Mouse (Mus musculus): ENCODE data around the gene Dtx4. TPM values are rescaled to one million over a fixed set of nuclear protein-coding genes. Genes with fewer than 3 reads are reported as not detected.

Gene Dtx4
- polyA plus RNA-seq, 1 experiment from 2014 or later: 39.8 TPM

- DNase-seq (ENCODE audit: low spot score) (peak; percentile 73), ATAC-seq (replicated peaks; ENCODE audit: low FRiP score) (no peak)
- Histone ChIP-seq H3K4me3 (ENCODE audit: low read depth, low read length) (no peak overlapping the region), H3K9me3 (ENCODE audit: control insufficient read depth, low read length) (no peaks in the 10 kb centered on the region), H3K27ac (ENCODE audit: low read depth, low read length) (no peak overlapping the region), H3K4me1 (replicated peaks; ENCODE audit: control insufficient read depth, insufficient read depth, low read length) (no peaks in the 10 kb centered on the region), H3K27me3 (ENCODE audit: control insufficient read depth, insufficient read depth, low read length) (no peaks in the 10 kb centered on the region), H3K36me3 (ENCODE audit: control insufficient read depth, insufficient read depth, low read length) (peaks cover 10% of the 10 kb centered on the region), H3K4me2 (ENCODE audit: low read depth, low read length, severe bottlenecking) (no peak overlapping the region), H3K9ac (ENCODE audit: low read length) (no peak overlapping the region)
- WGBS: 82% methylated on average over 5 of the region's 5 CpGs
Measured at GRCm38 (mm10) chr19:12467436-12467835, 33.8 kb downstream of the Dtx4 start.

GRCm38 (mm10) chr19:12466204-12466603 lies 35.0 kb downstream of the Dtx4 start:
- Histone ChIP-seq H3K4me3 (ENCODE audit: low read depth, low read length) (no peak overlapping the region), H3K4me2 (ENCODE audit: low read depth, low read length, severe bottlenecking) (no peak overlapping the region), H3K9me3 (ENCODE audit: control insufficient read depth, low read length) (no peaks in the 10 kb centered on the region), H3K4me1 (replicated peaks; ENCODE audit: control insufficient read depth, insufficient read depth, low read length) (no peaks in the 10 kb centered on the region), H3K27me3 (ENCODE audit: control insufficient read depth, insufficient read depth, low read length) (no peaks in the 10 kb centered on the region), H3K27ac (ENCODE audit: low read depth, low read length) (no peak overlapping the region), H3K9ac (ENCODE audit: low read length) (no peak overlapping the region), H3K36me3 (ENCODE audit: control insufficient read depth, insufficient read depth, low read length) (peaks cover 10% of the 10 kb centered on the region)
- ATAC-seq (replicated peaks; ENCODE audit: low FRiP score) (peak; percentile 44), DNase-seq (ENCODE audit: low spot score) (peak; percentile 71)
- WGBS: 30% methylated on average over 7 of the region's 7 CpGs

DNA sequence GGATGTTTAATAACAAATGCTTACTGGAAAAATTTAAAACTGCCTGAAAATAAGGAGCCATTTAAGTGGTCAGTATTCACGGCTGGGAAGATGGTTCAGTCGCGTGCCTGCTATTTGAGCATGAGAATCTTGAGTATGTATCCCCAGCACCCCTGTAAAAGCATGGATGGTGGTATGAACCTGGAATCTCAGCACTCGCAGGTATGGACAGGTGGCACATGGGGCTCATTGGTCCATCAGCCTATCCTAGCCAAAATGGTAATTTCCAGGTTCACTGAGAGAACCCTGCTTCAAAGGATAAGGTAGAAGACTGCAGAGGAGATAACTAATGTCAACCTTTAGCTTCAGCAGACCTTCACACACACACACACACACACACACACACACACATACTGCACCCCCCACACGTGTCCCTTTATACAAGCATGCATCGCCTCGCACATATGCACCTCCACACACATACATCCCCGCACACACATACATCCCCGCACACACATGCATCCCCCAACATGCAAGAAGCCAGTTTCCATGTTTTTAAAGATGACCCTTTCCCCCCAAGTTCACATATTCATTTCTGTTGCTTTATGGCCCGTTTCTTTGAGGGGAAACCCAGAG lies 35.6 kb downstream of the Dtx4 start:
- DNase-seq (ENCODE audit: low spot score): peak; percentile 45
- Histone ChIP-seq H3K4me3 (ENCODE audit: low read depth, low read length) (no peak overlapping the region), H3K27ac (ENCODE audit: low read depth, low read length) (no peak overlapping the region), H3K27me3 (ENCODE audit: control insufficient read depth, insufficient read depth, low read length) (no peaks in the 10 kb centered on the region), H3K9ac (ENCODE audit: low read length) (no peak overlapping the region), H3K4me1 (replicated peaks; ENCODE audit: control insufficient read depth, insufficient read depth, low read length) (no peaks in the 10 kb centered on the region), H3K4me2 (ENCODE audit: low read depth, low read length, severe bottlenecking) (no peak overlapping the region), H3K36me3 (ENCODE audit: control insufficient read depth, insufficient read depth, low read length) (peaks cover 10% of the 10 kb centered on the region), H3K9me3 (ENCODE audit: control insufficient read depth, low read length) (no peaks in the 10 kb centered on the region)
- no peak for ATAC-seq (replicated peaks; ENCODE audit: low FRiP score)
- 93% methylated on average over 10 of the region's 10 CpGs for WGBS

DNA sequence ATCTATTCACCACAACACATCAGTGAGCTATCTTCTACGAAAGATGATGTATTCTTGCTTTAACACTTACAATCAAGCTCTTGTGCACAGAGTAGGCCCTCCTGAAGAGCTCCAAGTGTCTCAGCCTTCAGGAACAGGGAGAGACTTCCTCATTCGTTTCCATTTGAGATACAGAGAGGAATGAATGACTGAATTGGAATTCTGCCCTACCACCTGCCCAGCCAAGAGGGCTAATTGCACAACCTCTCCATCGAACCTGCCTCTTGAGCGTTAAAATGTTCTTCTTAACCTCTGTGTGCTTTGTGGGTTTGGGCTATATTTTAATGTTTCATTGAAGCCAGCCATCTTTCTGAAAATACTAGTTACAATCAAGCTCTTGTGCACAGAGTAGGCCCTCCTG lies 36.6 kb downstream of the Dtx4 start:
- no peaks in the 10 kb centered on the region for H3K27me3 ChIP-seq (ENCODE audit: control insufficient read depth, insufficient read depth, low read length)
- no peak for DNase-seq (ENCODE audit: low spot score)
- H3K36me3 ChIP-seq (ENCODE audit: control insufficient read depth, insufficient read depth, low read length): peaks cover 10% of the 10 kb centered on the region
- H3K4me1 ChIP-seq (replicated peaks; ENCODE audit: control insufficient read depth, insufficient read depth, low read length): no peaks in the 10 kb centered on the region
- ATAC-seq (replicated peaks; ENCODE audit: low FRiP score): no peak
- H3K4me3 ChIP-seq (ENCODE audit: low read depth, low read length): no peak overlapping the region
- 82% methylated on average over 4 of the region's 4 CpGs for WGBS
- no peaks in the 10 kb centered on the region for H3K9me3 ChIP-seq (ENCODE audit: control insufficient read depth, low read length)
- no peak overlapping the region for H3K4me2 ChIP-seq (ENCODE audit: low read depth, low read length, severe bottlenecking)
- no peak overlapping the region for H3K27ac ChIP-seq (ENCODE audit: low read depth, low read length)
- no peak overlapping the region for H3K9ac ChIP-seq (ENCODE audit: low read length)

- ATAC-seq (replicated peaks; ENCODE audit: low FRiP score) (no peak), DNase-seq (ENCODE audit: low spot score) (peak; percentile 14)
- H3K27me3 ChIP-seq (ENCODE audit: control insufficient read depth, insufficient read depth, low read length): no peaks in the 10 kb centered on the region
- H3K4me1 ChIP-seq (replicated peaks; ENCODE audit: control insufficient read depth, insufficient read depth, low read length): no peaks in the 10 kb centered on the region
- no peak overlapping the region for H3K9ac ChIP-seq (ENCODE audit: low read length)
- no peak overlapping the region for H3K27ac ChIP-seq (ENCODE audit: low read depth, low read length)
- H3K36me3 ChIP-seq (ENCODE audit: control insufficient read depth, insufficient read depth, low read length): peaks cover 5% of the 10 kb centered on the region
- H3K9me3 ChIP-seq (ENCODE audit: control insufficient read depth, low read length): no peaks in the 10 kb centered on the region
- no peak overlapping the region for H3K4me3 ChIP-seq (ENCODE audit: low read depth, low read length)
- no peak overlapping the region for H3K4me2 ChIP-seq (ENCODE audit: low read depth, low read length, severe bottlenecking)
- WGBS: 83% methylated on average over 5 of the region's 5 CpGs
Measured at GRCm38 (mm10) chr19:12464127-12464526, 37.1 kb downstream of the Dtx4 start.

DNA sequence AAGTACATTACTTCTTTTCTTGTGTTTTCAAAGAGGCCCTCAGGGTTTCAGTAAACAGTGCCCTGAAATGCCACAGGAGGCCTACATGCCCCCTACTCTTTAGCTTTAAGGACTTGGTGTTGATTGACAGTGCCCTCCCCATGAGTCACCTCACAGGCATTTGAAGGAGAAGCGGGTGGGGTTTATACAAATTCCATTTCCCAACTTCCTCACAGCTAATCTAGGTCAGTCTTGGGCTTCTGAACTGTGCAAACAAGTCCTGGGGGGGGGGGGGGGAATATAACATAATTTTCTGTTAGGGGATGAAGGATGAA lies 37.6 kb downstream of the Dtx4 start:
- no peak overlapping the region for H3K4me2 ChIP-seq (ENCODE audit: low read depth, low read length, severe bottlenecking)
- H3K9ac ChIP-seq (ENCODE audit: low read length): no peak overlapping the region
- H3K27ac ChIP-seq (ENCODE audit: low read depth, low read length): no peak overlapping the region
- H3K9me3 ChIP-seq (ENCODE audit: control insufficient read depth, low read length): no peaks in the 10 kb centered on the region
- peaks cover under 1% of the 10 kb centered on the region for H3K36me3 ChIP-seq (ENCODE audit: control insufficient read depth, insufficient read depth, low read length)
- 18% methylated on average over 1 of the region's 1 CpGs for WGBS
- DNase-seq (ENCODE audit: low spot score): peak; percentile 49
- no peaks in the 10 kb centered on the region for H3K27me3 ChIP-seq (ENCODE audit: control insufficient read depth, insufficient read depth, low read length)
- no peaks in the 10 kb centered on the region for H3K4me1 ChIP-seq (replicated peaks; ENCODE audit: control insufficient read depth, insufficient read depth, low read length)
- ATAC-seq (replicated peaks; ENCODE audit: low FRiP score): peak; percentile 52
- H3K4me3 ChIP-seq (ENCODE audit: low read depth, low read length): no peak overlapping the region

DNA sequence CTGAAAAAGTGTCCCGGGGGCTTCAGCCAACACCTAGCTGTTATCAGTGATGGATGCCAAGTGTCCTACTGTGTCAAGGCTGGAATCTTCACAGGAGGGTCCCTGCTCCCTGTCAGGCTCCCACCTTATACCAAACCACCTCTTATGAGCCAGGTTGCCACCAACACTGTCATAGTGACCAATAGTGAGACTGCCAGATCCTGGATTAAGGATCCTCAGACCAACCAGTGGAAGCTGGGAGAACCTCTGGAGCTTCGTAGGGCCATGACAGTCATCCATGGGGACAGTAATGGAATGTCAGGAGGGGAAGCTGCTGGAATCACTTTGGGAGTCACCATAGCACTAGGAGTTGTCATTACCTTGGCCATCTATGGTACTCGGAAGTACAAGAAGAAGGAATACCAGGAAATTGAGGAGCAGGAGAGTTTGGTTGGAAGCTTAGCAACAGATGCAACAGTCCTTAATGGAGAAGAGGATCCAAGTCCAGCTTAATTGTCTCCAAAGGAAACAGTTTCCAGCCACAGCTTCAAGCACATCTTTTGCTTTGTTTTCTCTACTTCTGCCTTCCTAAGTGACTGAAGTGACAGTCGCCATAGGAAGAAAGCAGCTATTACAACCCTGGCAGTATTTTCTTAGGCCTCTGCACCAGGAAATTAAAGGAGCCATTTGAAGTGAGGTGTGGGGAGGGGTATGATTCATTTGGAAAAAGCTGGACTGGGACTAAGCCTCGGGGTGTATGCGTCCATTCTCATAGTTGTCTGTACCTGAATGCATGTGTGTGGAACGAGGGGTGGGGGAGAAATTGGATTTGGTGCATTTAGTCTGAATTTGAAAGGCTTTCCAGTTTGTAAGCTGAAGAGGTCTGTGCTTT lies 38.2 kb downstream of the Dtx4 start:
- 58% methylated on average over 7 of the region's 7 CpGs for WGBS
- Histone ChIP-seq H3K9ac (ENCODE audit: low read length) (no peak overlapping the region), H3K27me3 (ENCODE audit: control insufficient read depth, insufficient read depth, low read length) (no peaks in the 10 kb centered on the region), H3K4me3 (ENCODE audit: low read depth, low read length) (no peak overlapping the region), H3K36me3 (ENCODE audit: control insufficient read depth, insufficient read depth, low read length) (no peaks in the 10 kb centered on the region; the same call in 1 of the 2 replicates), H3K4me2 (ENCODE audit: low read depth, low read length, severe bottlenecking) (no peak overlapping the region), H3K4me1 (replicated peaks; ENCODE audit: control insufficient read depth, insufficient read depth, low read length) (no peaks in the 10 kb centered on the region), H3K27ac (ENCODE audit: low read depth, low read length) (no peak overlapping the region), H3K9me3 (ENCODE audit: control insufficient read depth, low read length) (no peaks in the 10 kb centered on the region)
- ATAC-seq (replicated peaks; ENCODE audit: low FRiP score) (peak; percentile 55), DNase-seq (ENCODE audit: low spot score) (peak; percentile 42)

DNA sequence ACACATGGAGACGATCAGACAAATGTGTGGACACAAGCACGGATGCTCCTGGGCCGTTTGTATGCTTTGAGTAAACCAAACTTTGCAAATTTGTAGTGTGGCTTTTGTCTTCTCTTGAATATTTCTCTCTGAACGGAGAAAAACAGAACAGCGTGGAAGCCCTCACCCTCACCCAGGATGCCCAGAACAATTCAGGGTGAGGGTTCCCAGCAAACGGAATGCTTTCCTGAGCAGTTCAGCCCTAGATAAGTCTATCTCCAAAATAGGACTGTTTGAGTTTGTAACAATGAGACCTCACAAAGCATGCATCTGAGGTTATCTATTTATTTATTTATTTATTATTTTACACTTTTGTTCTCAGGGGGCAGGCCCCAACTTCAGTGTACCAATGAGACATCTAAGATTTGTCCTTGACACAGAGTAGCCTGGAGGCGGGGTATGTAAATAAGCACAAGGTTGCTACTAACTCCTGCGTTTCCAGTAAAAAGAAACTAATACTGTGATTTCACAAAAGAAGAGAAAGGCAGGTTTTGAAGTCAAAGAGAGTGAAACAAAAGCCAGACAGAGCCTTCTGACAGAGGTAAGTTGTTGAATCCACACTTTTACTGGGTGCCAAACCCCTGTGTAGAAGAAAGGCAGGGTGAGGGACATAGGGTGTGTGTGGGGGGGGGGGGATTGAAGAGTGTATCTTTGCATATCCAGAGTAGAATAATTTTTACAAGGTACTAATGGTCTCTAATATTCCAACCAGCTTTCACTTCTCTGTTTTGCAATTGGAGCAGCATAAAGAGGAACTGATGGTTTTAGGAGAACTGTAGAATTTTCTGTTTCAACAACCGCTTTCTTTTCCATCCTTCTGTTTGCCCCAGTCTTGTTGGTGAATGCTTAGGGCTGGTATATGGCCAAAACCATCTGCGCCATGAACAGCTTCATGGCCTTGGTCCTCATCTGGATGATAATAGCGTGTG lies 40.7 kb downstream of the Dtx4 start, which contains the start of gene Mpeg1:
Gene Mpeg1, plus strand, starts transcription at position 498 of the 968 bp plus-strand sequence.
- DNase-seq (ENCODE audit: low spot score) (peak; percentile 31), ATAC-seq (replicated peaks; ENCODE audit: low FRiP score) (no peak)
- H3K27ac ChIP-seq (ENCODE audit: low read depth, low read length): no peak within 1 kb of the TSS
- no peak within 1 kb of the TSS for H3K9ac ChIP-seq (ENCODE audit: low read length)
- no peaks in the 10 kb centered on the region for H3K9me3 ChIP-seq (ENCODE audit: control insufficient read depth, low read length)
- H3K4me2 ChIP-seq (ENCODE audit: low read depth, low read length, severe bottlenecking): no peak within 1 kb of the TSS
- WGBS: 86% methylated on average over 11 of the region's 11 CpGs
- H3K27me3 ChIP-seq (ENCODE audit: control insufficient read depth, insufficient read depth, low read length): no peaks in the 10 kb centered on the region
- H3K36me3 ChIP-seq (ENCODE audit: control insufficient read depth, insufficient read depth, low read length): no peaks in the 10 kb centered on the region
- H3K4me1 ChIP-seq (replicated peaks; ENCODE audit: control insufficient read depth, insufficient read depth, low read length): no peaks in the 10 kb centered on the region
- no peak within 1 kb of the TSS for H3K4me3 ChIP-seq (ENCODE audit: low read depth, low read length)

All from forebrain, embryonic 11.5 days (tissue).